Mouse (Mus musculus) forebrain, embryonic 16.5 days (tissue): ENCODE results near the gene Gm20503. TPM values are rescaled to one million over a fixed set of nuclear protein-coding genes. Genes with fewer than 3 reads are reported as not detected.

Experiments
- ATAC-seq: fragments of 200-750 bp; cut with Nextera tagmentation; 2 replicates; pipeline ENCODE4 v1.8.0; 2017; ENCODE audit warnings: mild to moderate bottlenecking, moderate library complexity
- H3K27ac ChIP-seq: fragments of 300-500 bp; sonication (generic); 2 replicates; pipeline ENCODE4 v1.5.1; 2014; ENCODE audit warnings: low read length, control low read depth
- H3K27me3 ChIP-seq: fragments of 300-500 bp; sonication (generic); replicated peaks from 2 replicates; pipeline ENCODE4 v1.6.1; 2014; ENCODE audit warnings: low read length; ENCODE audit not compliant: control insufficient read depth, insufficient read depth
- H3K36me3 ChIP-seq: fragments of 300-500 bp; sonication (generic); 2 replicates; pipeline ENCODE4 v1.6.1; 2014; ENCODE audit not compliant: control insufficient read depth, insufficient read depth
- H3K4me1 ChIP-seq: fragments of 300-500 bp; sonication (generic); replicated peaks from 2 replicates; pipeline ENCODE4 v1.6.1; 2014; ENCODE audit warnings: low read length; ENCODE audit not compliant: control insufficient read depth, insufficient read depth
- H3K4me2 ChIP-seq: fragments of 300-500 bp; sonication (generic); 2 replicates; pipeline ENCODE4 v1.6.1; 2014; ENCODE audit warnings: mild to moderate bottlenecking, low read length, control low read depth
- H3K4me3 ChIP-seq: fragments of 300-500 bp; sonication (generic); replicated peaks from 2 replicates; pipeline ENCODE4 v1.5.1; 2014; ENCODE audit warnings: mild to moderate bottlenecking, low read length, control low read depth
- H3K9ac ChIP-seq: fragments of 300-500 bp; sonication (generic); replicated peaks from 2 replicates; pipeline ENCODE4 v1.6.1; 2014; ENCODE audit warnings: low read depth, low read length, control low read depth
- H3K9me3 ChIP-seq: fragments of 300-500 bp; sonication (generic); 2 replicates; pipeline ENCODE4 v1.6.1; 2016; ENCODE audit warnings: low read length; ENCODE audit not compliant: control insufficient read depth
- WGBS: fragments of 180-500 bp; shearing (Covaris S2); extraction: QIAGEN DNeasy Blood & Tissue Kit; methylation state at CpG from one replicate; pipeline ENCODE4 v1.1.7; 2014; 5-methylcytosine and 5-hydroxymethylcytosine counted together
- polyA plus RNA-seq: library from polyadenylated mRNA; unstranded; fragments of >200 nt; fragmentation: Nextera tagmentation; extraction: Ambion mirVana; gene quantifications from 2 replicates; pipeline ENCODE4 v1.2.1, GENCODE M21; 2015

Gm20503 gene
- polyA plus RNA-seq, 1 experiment from 2014 or later: 4.8 TPM

DNA sequence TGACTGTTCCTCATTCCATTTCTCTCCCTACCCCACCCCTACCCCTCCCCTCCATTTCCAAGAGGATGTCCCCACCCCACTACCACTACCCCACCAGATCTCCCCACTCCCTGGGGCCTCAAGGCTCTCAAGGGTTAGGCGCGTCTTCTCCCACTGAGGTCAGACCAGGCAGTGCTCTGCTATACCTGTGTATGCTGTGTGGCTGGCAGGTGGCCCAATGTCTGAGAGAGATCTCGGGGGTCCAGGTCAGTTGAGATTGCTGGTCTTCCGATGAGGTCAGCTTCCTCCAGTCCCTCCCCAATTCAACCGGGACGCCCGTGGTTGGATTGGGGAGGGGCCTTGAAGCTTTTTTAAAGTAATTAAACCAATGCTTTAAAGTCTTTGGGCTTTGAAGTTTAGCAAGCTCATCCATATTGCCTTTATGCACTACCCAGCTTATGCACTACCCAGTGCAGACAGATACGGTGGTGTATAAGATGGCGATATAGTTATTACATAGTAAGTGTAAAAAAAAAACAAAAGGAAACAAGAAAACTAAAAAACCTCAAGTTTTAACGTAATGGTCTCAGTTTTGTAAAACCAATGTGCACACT lies 31.4 kb downstream of the Gm20503 start:
- ATAC-seq: peak; percentile 29; the same call in 1 of the 2 replicates
- WGBS: 75% methylated on average over 10 of the region's 10 CpGs
- Histone ChIP-seq H3K27me3 (no peaks in the 10 kb centered on the region), H3K9me3 (0 out of 2 replicates have a peak, but pooled peaks cover 2% of the 10 kb centered on the region), H3K36me3 (peaks cover 2% of the 10 kb centered on the region; the same call in 1 of the 2 replicates), H3K27ac (peak overlapping the region; percentile 92), H3K9ac (peak overlapping the region; percentile 98), H3K4me2 (peak overlapping the region; percentile 51), H3K4me1 (peaks cover 13% of the 10 kb centered on the region), H3K4me3 (peak overlapping the region; percentile 86)

DNA sequence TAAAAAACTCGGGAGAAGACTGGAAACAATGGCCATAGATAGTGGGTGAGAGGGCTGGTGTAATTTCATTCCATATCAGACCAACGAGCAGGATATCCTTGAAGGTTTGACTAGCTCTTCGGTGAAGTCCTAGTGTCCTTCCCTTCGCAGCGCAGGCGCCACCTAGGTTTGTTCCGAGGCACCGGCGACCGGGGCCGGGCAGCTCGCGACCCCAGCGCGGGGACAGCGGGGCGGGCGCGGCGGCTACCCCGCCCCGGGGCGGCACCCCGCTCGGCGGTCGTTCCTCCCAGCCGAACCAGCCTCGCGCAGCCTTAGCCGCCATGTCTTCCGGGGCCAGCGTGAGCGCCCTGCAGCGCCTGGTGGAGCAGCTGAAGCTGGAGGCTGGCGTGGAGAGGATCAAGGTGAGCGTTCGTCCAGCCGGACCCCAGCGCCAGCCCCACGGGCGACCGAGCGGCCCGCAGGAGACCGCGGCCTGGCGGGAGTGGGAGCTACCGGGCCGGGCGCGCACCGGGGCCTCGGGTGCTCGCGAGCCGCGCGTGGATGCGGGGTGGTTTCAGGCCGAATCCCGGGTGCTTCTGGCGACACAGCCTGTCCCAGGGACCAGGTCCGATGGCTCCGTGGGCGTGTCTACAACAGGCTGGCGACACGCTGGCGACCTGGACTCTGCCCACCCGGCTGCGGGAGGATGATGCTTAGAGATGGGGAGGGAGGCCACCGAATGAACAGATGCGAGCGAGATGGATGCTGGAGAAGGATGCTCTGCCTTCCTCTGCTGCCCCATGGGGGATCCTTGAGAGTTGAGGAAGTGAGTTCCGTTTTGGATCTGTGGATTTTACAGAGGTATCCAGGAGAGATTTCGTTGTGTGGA lies 32.1 kb downstream of the Gm20503 start, which contains the start of gene Gng10:
Gene Gng10, plus strand, starts transcription at position 171 of the 868 bp plus-strand sequence.
- 16% methylated on average over 76 of the region's 76 CpGs for WGBS
- peak within 1 kb of the TSS; percentile 92 for H3K27ac ChIP-seq
- peak; percentile 90 for ATAC-seq
- H3K4me2 ChIP-seq: peak within 1 kb of the TSS; percentile 51
- peak within 1 kb of the TSS; percentile 98 for H3K9ac ChIP-seq
- peaks cover 10% of the 10 kb centered on the region for H3K36me3 ChIP-seq
- H3K9me3 ChIP-seq: 0 out of 2 replicates have a peak, but pooled peaks cover 2% of the 10 kb centered on the region
- H3K27me3 ChIP-seq: no peaks in the 10 kb centered on the region
- peak within 1 kb of the TSS; percentile 86 for H3K4me3 ChIP-seq
- peaks cover 13% of the 10 kb centered on the region for H3K4me1 ChIP-seq

DNA sequence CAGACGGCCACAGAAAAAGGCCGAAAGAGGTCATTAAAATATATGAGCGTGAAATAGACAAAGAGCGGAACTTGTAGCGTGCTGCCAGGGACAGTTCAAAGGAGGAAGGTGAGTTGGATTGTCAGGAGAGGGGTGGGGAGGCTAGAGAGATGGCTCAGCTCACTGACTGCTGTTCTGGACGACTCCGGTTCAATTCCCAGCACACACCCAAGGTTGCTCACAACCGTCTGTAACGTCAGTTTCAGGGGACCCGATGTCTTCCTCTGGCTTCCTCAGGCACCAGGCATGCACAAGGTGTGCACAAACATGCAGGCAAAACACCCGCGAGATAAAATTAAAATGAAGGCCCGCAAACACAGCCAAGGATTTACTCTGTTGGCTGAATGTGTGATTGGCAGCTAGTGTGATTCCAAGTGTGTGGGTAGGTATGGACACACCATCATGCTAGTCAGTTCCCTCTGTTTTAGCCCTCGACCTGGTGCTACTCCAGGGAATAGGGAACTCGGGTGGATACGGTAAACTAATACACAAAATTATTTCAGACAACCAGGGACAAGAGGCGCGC lies 32.9 kb downstream of the Gm20503 start:
- Histone ChIP-seq H3K36me3 (peaks cover 13% of the 10 kb centered on the region), H3K27ac (peak overlapping the region; percentile 92), H3K9ac (peak overlapping the region; percentile 98), H3K4me1 (peaks cover 13% of the 10 kb centered on the region), H3K4me2 (peak overlapping the region; percentile 51), H3K9me3 (0 out of 2 replicates have a peak, but pooled peaks cover 2% of the 10 kb centered on the region), H3K4me3 (peak overlapping the region; percentile 86), H3K27me3 (no peaks in the 10 kb centered on the region)
- 54% methylated on average over 18 of the region's 18 CpGs for WGBS
- ATAC-seq: peak; percentile 31

DNA sequence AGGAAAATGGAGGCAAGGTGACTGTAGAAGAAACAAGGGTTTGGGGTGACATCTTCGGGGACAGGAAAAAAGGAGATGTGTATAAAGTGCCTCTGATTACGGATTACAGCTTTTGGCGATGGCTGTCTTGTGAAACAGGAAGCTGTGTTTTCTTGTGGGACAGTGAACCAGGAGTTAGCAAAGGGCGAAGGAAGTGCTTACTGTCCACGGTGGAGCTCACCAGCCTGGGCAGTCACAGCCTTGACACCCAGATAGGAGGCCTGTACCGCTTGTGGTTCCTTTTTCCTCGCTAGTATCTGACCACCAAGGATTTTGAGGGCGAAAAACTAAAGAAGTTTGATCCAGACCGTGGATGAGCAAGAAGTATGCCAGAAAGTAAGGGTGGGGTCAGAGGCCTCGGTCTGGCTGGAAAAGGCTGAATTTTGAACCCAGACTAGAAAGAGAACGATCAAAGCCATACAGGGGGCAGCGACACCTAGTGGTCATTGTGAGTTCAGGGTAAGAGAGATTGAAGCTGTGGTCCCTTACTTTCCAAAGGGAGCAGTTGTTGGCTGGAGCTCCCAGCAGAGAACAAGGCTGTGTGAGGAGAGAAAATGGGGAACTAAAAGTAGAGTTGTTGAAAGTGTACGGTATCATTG lies 33.6 kb downstream of the Gm20503 start:
- H3K4me3 ChIP-seq: peak overlapping the region; percentile 6; the same call in 1 of the 2 replicates
- H3K27ac ChIP-seq: no peak overlapping the region
- peaks cover 13% of the 10 kb centered on the region for H3K4me1 ChIP-seq
- peak overlapping the region; percentile 21 for H3K4me2 ChIP-seq
- no peaks in the 10 kb centered on the region for H3K27me3 ChIP-seq
- H3K9ac ChIP-seq: no peak overlapping the region
- 0 out of 2 replicates have a peak, but pooled peaks cover 2% of the 10 kb centered on the region for H3K9me3 ChIP-seq
- H3K36me3 ChIP-seq: peaks cover 13% of the 10 kb centered on the region
- ATAC-seq: peak; percentile 21; the same call in 1 of the 2 replicates
- WGBS: 50% methylated on average over 13 of the region's 13 CpGs

DNA sequence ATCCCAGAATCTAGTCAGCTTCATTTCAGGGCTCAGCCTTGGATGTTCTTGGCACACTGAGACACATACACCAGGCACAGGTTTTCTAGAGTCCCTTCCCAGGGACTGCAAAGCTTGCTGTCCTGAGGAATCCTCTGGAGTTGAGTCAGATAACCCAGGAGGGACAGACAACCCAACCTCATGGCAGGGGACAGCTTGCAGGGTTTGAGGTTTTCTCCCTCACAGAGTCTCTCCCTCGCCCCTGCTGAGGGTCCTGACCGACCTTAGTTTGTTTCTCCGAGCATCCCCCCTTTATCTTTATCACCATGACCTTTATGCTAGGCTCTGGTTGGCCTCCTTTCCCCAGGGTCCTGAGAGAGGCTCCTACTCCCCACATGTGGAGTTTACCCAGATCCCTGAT lies 34.5 kb downstream of the Gm20503 start:
- no peak overlapping the region for H3K9ac ChIP-seq
- no peak overlapping the region for H3K4me3 ChIP-seq
- peaks cover 19% of the 10 kb centered on the region for H3K36me3 ChIP-seq
- H3K27ac ChIP-seq: no peak overlapping the region
- WGBS: 87% methylated on average over 3 of the region's 3 CpGs
- peaks cover 13% of the 10 kb centered on the region for H3K4me1 ChIP-seq
- 0 out of 2 replicates have a peak, but pooled peaks cover 2% of the 10 kb centered on the region for H3K9me3 ChIP-seq
- no peak overlapping the region for H3K4me2 ChIP-seq
- no peak for ATAC-seq
- no peaks in the 10 kb centered on the region for H3K27me3 ChIP-seq

DNA sequence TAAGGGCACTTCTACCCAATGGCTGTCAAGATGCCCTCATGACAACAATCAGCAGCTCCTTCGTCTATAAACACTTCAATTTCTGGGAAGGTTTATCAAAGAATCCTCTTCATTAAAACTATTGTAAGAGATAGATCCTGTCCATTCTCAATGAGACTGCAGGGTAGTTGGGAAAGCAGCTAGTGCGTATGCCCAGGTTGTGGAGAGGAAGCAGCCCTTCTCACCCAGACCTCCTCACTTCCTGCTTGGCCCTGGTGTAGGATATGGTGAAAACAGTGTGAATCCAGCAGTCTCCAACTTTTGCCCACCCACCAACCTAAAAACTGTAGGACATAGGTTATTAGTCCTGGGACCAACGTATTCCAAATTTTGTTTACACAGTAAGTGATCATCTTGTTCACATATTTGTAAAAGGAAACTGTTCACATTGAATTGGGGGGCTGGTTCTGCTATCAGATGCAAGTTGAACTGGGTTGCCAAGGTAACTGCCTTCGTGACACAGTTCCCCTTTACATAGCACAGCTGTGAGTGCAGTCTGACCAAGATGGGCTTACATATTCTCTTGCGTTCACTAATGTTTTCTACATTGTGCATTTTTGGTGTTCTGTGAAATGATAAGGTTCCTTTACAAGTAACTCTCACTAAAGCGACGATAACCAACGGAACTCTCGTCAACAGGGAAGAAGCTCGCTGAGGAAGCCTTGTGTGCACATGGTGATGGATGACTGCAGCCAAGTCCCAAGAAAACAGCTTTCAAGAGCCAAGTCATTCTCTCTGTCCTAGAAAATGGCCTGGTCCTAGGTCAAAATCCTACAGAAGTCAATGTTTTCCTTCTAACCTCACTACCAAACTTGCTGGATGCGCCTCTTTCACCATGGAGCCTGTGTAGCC lies 37.6 kb downstream of the Gm20503 start:
- Histone ChIP-seq H3K27ac (no peak overlapping the region), H3K9ac (no peak overlapping the region), H3K9me3 (no peaks in the 10 kb centered on the region), H3K4me3 (no peak overlapping the region), H3K27me3 (no peaks in the 10 kb centered on the region), H3K36me3 (peaks cover 19% of the 10 kb centered on the region), H3K4me2 (no peak overlapping the region), H3K4me1 (peaks cover 10% of the 10 kb centered on the region)
- 90% methylated on average over 11 of the region's 11 CpGs for WGBS
- ATAC-seq: no peak

DNA sequence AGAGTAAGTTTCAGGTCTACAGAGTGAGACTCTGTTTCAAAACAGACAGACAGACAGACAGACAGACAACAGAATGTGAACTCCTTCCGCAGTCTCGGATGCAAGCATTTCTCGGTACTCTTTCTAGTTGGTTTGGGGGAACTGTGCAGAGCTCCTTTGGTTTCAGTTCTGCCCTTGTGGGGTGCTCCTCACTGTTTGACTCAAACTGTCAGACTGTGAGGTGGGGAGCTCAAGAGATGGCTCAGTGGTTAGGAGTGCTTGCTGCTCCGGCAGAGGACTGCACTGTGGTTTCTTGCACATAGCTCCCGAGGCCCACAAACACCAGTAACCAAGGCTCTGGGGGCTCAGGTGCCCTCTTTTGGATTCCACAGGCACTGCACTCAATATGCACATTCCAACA lies 40.1 kb downstream of the Gm20503 start:
- H3K27me3 ChIP-seq: no peaks in the 10 kb centered on the region
- H3K36me3 ChIP-seq: peaks cover 19% of the 10 kb centered on the region
- ATAC-seq: no peak
- no peak overlapping the region for H3K9ac ChIP-seq
- H3K4me2 ChIP-seq: no peak overlapping the region
- no peaks in the 10 kb centered on the region for H3K4me1 ChIP-seq
- no peaks in the 10 kb centered on the region for H3K9me3 ChIP-seq
- WGBS: 96% methylated on average over 5 of the region's 5 CpGs
- no peak overlapping the region for H3K4me3 ChIP-seq
- no peak overlapping the region for H3K27ac ChIP-seq

DNA sequence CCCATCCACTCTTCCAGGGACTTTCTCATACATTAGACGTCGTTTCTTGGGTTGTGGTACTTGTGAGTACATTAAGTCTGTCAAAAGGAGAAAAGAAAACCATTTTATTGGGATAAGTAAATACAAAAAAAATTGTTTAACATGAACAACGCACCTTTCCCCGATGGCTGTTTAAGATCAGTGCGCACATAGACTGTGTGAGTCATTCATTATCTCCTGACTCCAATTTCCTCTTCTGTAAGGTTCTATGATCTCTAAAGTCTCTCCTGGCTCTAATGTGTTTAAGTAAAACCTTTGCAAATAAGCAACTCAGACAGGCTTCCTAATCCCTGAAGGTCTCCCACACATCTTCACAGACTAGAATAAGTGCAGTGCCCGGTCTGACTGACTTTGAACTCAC lies 40.9 kb downstream of the Gm20503 start:
- H3K27me3 ChIP-seq: no peaks in the 10 kb centered on the region
- H3K9me3 ChIP-seq: no peaks in the 10 kb centered on the region
- H3K4me3 ChIP-seq: no peak overlapping the region
- H3K4me2 ChIP-seq: no peak overlapping the region
- H3K4me1 ChIP-seq: no peaks in the 10 kb centered on the region
- ATAC-seq: no peak
- H3K36me3 ChIP-seq: peaks cover 19% of the 10 kb centered on the region
- WGBS: 89% methylated on average over 6 of the region's 6 CpGs
- no peak overlapping the region for H3K9ac ChIP-seq
- no peak overlapping the region for H3K27ac ChIP-seq
